ENCODE assay signal across 8 mouse cellular contexts in genomic region chr14:58076030-58076521, GRCm38 (mm10). TPM values are rescaled to one million over a fixed set of nuclear protein-coding genes. Genes with fewer than 3 reads are reported as not detected.
DNase-seq lines count a peak whose midpoint lies in the region; ATAC-seq and TF ChIP-seq lines count a peak whose summit lies in the region.

No protein-coding gene starts in this region.

- H3K27me3 ChIP-seq in heart, embryonic 15.5 days, result peaks cover 43% of the 10 kb centered on the region
- peaks cover 78% of the 10 kb centered on the region for H3K27me3 ChIP-seq in liver, embryonic 14.5 days (ENCODE audit: control insufficient read depth, insufficient read depth, low read length)

- no peak for TF ChIP-seq CTCF in liver, embryonic 14.5 days (IDR thresholded peaks at IDR 0.05; ENCODE audit: low read depth)

- peak overlapping the region; percentile 86 for H3K27ac ChIP-seq in heart, embryonic 15.5 days
- H3K27ac ChIP-seq in liver, embryonic 14.5 days, result no peak overlapping the region

- H3K9me3 ChIP-seq in heart, embryonic 15.5 days (replicated peaks), result no peaks in the 10 kb centered on the region
- no peaks in the 10 kb centered on the region for H3K9me3 ChIP-seq in liver, embryonic 14.5 days (ENCODE audit: control insufficient read depth, low read length)

- peak; percentile 69 for DNase-seq in A20 (ENCODE audit: low read depth, low spot score)
- peak; percentile 72 to 83 for DNase-seq in adrenal gland, adult (ENCODE audit: inconsistent age in 2 of 2, low spot score in 1 of 2)
- DNase-seq in embryo, embryonic 9.5 days (ENCODE audit: extremely low spot score), result peak; percentile 54
- DNase-seq in kidney, postnatal 36 days, result peak; percentile 61 to 83
- no peak for DNase-seq in liver, embryonic 14.5 days (ENCODE audit: low read depth in 3 of 3, low spot score in 3 of 3)
- DNase-seq in right cerebral cortex, adult 18-20 months, result peak; percentile 80
- DNase-seq in gastrocnemius, postnatal 25 days, result no peak

- H3K9ac ChIP-seq in heart, embryonic 15.5 days, result peak overlapping the region; percentile 80
- no peak overlapping the region for H3K9ac ChIP-seq in liver, embryonic 14.5 days (replicated peaks)

- under 1% methylated on average over 40 of the region's 40 CpGs for WGBS in heart, embryonic 15.5 days
- 2% methylated on average over 31 of the region's 40 CpGs for WGBS in liver, embryonic 14.5 days (ENCODE audit: insufficient replicate concordance)

- H3K36me3 ChIP-seq in heart, embryonic 15.5 days, result no peaks in the 10 kb centered on the region
- H3K36me3 ChIP-seq in liver, embryonic 14.5 days (replicated peaks; ENCODE audit: control insufficient read depth, insufficient read depth, low read depth), result no peaks in the 10 kb centered on the region

- peak; percentile 41; the same call in 1 of the 2 replicates for ATAC-seq in heart, embryonic 15.5 days (replicated peaks; ENCODE audit: insufficient number of reproducible peaks, insufficient read depth, low FRiP score, low read depth)
- ATAC-seq in liver, embryonic 14.5 days (ENCODE audit: insufficient read depth), result no peak

- no peak for TF ChIP-seq EP300 in liver, embryonic 14.5 days (IDR thresholded peaks at IDR 0.05; ENCODE audit: low read depth)

- H3K4me3 ChIP-seq in heart, embryonic 15.5 days, result peak overlapping the region; percentile 82
- peak overlapping the region; percentile 33 to 42 for H3K4me3 ChIP-seq in liver, embryonic 14.5 days (ENCODE audit: insufficient read depth in 1 of 2, low read depth in 2 of 2, low read length in 2 of 2)

- peak overlapping the region; percentile 98 for H3K4me2 ChIP-seq in heart, embryonic 15.5 days
- peak overlapping the region; percentile 57 for H3K4me2 ChIP-seq in liver, embryonic 14.5 days (ENCODE audit: low read depth)

- H3K4me1 ChIP-seq in heart, embryonic 15.5 days (replicated peaks), result peaks cover 47% of the 10 kb centered on the region
- no peaks in the 10 kb centered on the region for H3K4me1 ChIP-seq in liver, embryonic 14.5 days (replicated peaks; ENCODE audit: control insufficient read depth in 2 of 2, insufficient read depth in 2 of 2, low read length in 1 of 2)

RNA-seq across cellular contexts. Expression of gene Fgf9, which starts 5.7 kb away (rescaled TPM):
- 6.6 and 7.2 TPM in 2 replicates for polyA plus RNA-seq in heart, embryonic 15.5 days (2015; fragmentation: Nextera tagmentation; extraction: Ambion mirVana)
- polyA plus RNA-seq in liver, embryonic 14.5 days (2012; rRNA removed), result 0.08 and 0.10 TPM in 2 replicates
- 0.25 and 0.51 TPM in 2 replicates for polyA plus RNA-seq in liver, embryonic 14.5 days (2014; fragmentation: Nextera tagmentation; extraction: Ambion mirVana)
- total RNA-seq in gastrocnemius, postnatal 25 days (2021), result 1 to 10 TPM in 1 of 2 experiments, under 1 TPM in 1; 0.64 to 1.6 TPM

Comparison
In these comparisons a context has a peak if more than half of its experiments do, and no peak if none do; other contexts are left out.
1. DNase-seq: peak in A20 (single experiment), adrenal gland, adult (2 of 2), embryo, embryonic 9.5 days (single experiment), kidney, postnatal 36 days (2 of 2) and right cerebral cortex, adult 18-20 months (single experiment); none in liver, embryonic 14.5 days (0 of 3) and gastrocnemius, postnatal 25 days (single experiment).